Mouse (Mus musculus) heart, adult 11 months (tissue): Measurements from ENCODE around the gene Lmna.

ENCODE experiments used
- DNase-seq: peaks from one replicate; pipeline ENCODE4 v3.0.0; 2022

Gene Lmna

GRCm38 (mm10) chr3:88509692-88510420 lies at the start of gene Lmna:
Gene Lmna, minus strand, starts transcription at chr3:88509956.
- peak; percentile 100 for DNase-seq

GRCm38 (mm10) chr3:88556616-88557015 lies 46.9 kb upstream of the Lmna start:
- DNase-seq, result peak; percentile 87

- DNase-seq, result peak; percentile 91
Measured at GRCm38 (mm10) chr3:88555731-88556130, 46.0 kb upstream of the Lmna start.

GRCm38 (mm10) chr3:88555069-88555605 lies 45.4 kb upstream of the Lmna start:
- peak; percentile 93 for DNase-seq

DNA sequence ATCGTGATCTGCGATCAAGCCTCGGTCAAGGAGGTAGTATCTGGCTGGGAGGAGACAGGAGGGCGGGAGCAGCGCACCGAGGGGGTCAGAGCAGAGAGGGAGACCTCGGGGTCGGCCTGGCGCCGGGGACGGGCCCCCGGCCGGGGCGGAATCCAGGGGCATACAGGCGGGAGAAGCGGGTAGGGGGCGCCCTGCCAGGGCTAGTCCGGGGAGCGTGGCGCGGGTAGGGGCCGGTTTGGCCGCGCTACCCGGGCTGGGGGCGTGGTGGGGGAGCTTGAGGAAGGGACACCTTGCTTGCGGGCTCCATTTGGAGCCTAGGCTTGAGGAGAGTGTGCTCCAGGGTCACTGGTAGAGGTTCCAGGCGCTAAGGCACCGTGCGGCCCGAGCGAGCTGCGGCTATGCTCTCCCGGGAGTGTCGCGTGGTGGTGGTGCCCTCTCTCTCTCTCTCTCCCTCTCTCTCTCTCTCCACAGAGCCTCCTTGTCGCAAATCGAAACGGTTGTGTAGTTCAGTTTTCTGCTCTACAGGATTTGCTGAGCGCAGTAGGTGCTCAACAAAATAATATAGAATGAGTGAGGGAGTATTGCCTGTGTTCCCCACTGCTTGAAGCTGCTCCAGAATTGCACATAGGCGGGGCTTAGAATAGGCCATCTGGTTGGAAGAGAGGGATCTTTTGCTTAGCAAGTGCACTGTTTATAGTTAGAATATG lies 44.3 kb upstream of the Lmna start:
- no peak for DNase-seq

DNA sequence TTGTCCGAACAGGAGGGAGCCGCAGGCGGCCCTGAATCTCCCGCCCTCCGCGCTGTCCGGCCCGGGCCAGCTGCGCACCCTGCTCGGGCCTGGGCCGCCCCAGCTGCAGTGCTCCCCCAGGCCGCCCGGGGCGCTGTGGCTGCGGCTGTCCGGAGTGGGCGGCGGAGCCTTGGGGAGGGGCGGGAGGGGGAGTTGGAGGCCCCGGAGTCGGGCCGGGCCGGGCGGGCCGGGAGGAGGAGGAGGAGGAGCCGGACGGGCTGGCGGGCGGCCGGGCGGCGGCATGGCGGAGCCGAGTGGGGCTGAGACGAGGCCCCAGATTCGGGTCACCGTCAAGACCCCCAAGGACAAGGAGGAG lies 43.7 kb upstream of the Lmna start, which contains the start of gene Ubqln4:
Ubqln4 (plus strand) TSS at position 234 of the 355 bp plus-strand sequence.
- DNase-seq, result peak; percentile 99

GRCm38 (mm10) chr3:88552676-88553524 lies 43.1 kb upstream of the Lmna start, which contains the start of gene Lamtor2:
Gene Lamtor2, minus strand, starts transcription at chr3:88553074.
- peak; percentile 100 for DNase-seq

GRCm38 (mm10) chr3:88552082-88552645 lies 42.4 kb upstream of the Lmna start:
- no peak for DNase-seq

GRCm38 (mm10) chr3:88551586-88551985 lies 41.8 kb upstream of the Lmna start:
- DNase-seq, result no peak

DNA sequence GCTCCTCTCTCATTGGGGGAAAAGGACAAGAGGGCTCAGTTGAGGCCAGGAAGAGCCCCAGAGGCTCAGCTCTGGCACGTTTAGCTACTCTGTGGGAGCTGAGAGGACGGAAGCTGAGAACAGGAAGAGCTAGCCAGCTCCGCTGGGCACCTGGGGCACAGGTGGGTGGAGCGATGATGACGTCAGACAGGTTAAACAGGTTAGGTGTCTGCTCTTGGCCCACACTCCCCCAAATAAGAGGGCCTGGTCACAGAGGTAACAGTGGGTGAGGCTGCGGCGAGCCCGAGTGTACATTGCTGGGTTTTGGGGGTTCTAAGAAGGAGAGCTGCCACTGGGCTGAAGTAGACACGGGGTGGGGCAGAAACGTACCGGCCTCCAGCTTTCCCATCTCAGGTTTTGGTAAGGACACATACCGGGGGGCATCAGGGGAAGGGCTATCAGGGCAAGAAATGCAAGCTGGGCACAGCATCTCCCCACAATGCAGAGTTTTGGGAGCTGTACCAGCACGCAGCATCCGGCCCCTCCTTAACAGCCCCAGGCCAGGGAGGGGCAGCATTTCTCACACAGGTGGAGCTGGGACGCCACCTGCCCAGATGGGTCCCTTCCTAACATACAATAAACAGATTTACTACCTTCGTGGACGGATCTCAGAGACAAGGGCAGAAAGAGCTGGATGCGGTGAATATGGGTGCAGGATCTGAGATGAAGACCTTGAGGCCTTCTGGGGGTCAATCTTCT lies 38.6 kb upstream of the Lmna start, which contains the start of gene Rab25:
Rab25 (minus strand) TSS at position 121 of the 738 bp plus-strand sequence.
- peak; percentile 90 for DNase-seq

- peak; percentile 89 for DNase-seq
Measured at GRCm38 (mm10) chr3:88546674-88547418, 37.1 kb upstream of the Lmna start.

DNA sequence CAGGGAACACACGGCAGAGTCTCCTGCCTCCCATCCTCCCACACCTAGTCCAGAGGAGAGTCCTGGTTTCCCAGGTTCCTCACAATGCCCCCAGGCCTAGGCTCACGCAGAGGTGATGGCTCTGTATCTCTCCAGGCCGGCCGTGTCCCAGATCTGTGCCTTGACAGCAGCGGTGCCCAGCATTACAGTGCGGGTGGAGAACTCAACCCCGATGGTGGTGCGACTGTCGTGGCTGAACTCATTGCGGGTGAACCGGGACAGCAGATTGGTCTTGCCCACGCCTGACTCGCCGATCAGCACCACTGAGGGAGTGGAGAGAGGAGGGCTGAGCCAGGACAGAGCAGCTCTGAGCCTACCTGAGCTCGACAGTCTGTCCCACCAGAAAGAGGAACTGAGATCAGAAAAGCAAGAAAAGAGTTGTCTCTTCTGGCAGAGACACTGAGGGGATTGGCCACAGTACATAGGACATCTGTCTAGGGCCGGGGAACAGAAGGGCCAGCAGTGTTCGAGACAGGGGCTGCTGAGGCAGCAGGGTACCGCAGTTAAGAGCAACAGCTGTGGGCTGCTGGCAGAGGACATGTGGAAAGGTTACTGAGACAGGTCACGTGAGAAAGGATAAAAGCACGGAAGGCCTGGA lies 35.3 kb upstream of the Lmna start:
- DNase-seq, result peak; percentile 90

- no peak for DNase-seq
Measured at GRCm38 (mm10) chr3:88544514-88544913, 34.8 kb upstream of the Lmna start.

DNA sequence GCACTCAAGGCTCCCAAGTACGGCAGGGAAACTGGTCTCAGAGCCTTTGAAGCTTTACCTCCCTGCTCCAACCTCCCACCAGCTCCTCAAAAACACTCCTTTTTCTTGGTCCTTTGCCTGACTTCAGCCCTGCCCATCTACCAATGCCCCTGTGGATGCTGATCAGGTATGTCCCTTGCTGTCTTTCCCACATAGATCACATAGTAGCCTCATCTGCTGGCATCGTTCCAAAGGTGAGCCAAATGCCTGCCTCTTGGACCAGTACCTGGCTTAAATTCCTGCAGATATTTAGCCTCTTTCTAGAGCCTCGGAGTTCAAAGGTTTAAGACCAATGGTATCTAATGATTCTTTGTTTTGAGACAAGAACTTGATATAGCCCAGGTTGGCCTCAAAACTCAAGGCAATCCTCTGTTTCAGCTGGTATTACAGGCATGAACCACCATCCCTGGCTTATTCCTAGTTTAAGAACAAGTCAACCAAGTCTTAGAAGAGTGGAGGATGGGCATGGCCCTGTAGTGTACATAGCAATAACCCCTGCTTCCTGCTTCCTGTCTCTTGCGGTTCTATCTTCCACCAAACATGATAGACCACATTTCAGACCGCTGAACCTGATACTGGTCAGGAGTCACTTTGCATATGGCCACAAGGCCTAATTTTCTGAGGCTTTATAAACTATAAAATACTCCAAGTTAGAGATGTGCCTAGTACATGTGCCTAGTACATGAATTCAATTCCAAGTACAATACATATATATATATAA lies 34.1 kb upstream of the Lmna start:
- no peak for DNase-seq

DNA sequence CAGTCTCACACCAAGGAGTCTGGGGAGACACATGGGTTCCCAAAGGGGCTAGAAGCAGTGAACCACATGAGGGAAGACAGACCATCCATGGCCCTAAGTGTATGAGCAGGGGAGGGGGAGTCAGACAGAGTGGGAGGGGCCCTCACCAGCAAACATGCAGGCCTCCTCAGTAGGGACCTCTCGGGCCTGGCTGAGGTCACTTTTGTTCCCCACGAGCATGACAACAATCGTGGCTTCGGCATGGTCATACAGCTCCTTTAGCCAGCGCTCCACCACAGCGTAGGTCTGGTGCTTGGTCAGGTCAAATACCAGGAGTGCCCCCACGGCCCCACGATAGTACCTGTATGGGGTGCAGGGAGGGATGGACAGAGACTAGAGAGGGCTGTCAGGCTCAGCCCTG lies 33.4 kb upstream of the Lmna start:
- no peak for DNase-seq

DNA sequence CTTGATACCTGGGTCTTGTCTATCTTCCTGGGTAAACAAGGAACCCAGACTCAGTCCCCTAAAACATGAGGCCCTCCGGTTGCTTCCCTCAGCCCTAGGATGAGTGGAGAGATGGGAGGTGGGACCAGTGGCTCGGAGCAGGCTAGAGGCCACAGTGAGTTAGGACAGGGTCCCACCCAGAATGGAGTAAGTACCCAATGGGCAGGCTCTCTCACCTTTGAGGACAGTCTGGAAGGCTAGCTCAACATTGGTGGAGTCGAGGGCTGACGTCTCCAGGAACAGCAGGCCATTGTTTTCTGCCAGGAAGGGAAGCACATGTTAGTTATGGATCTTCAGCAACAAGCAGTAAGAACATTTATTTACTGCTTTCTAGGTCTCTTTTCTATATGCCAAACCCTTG lies 32.7 kb upstream of the Lmna start:
- DNase-seq, result no peak

- DNase-seq, result peak; percentile 87
Measured at GRCm38 (mm10) chr3:88541622-88542401, 32.1 kb upstream of the Lmna start.

- DNase-seq, result peak; percentile 86
Measured at GRCm38 (mm10) chr3:88540085-88540484, 30.3 kb upstream of the Lmna start.

GRCm38 (mm10) chr3:88539397-88539796 lies 29.6 kb upstream of the Lmna start:
- no peak for DNase-seq
